Mouse (Mus musculus) induced T-regulatory cell, adult 2 months (primary cell): ENCODE measurements around the gene Dusp10.

ENCODE experiments used
- DNase-seq: peaks from one replicate; pipeline ENCODE4 v3.0.0-alpha.2; 2012; ENCODE audit warnings: low read depth

The Dusp10 gene

GRCm38 (mm10) chr1:184030070-184030802, 17.1 kb downstream of the Dusp10 start:
- no peak for DNase-seq

GRCm38 (mm10) chr1:184032682-184033389, 19.7 kb downstream of the Dusp10 start:
- no peak for DNase-seq

GRCm38 (mm10) chr1:184033390-184034010, 20.4 kb downstream of the Dusp10 start:
- DNase-seq = no peak

GRCm38 (mm10) chr1:184034011-184034557, 21.0 kb downstream of the Dusp10 start, which contains the start of gene 1700056E22Rik:
TSS of gene 1700056E22Rik (minus strand) at chr1:184034301.
- DNase-seq = peak; percentile 100

- DNase-seq = peak; percentile 75
Measured at GRCm38 (mm10) chr1:184034741-184035181, 21.7 kb downstream of the Dusp10 start.

GRCm38 (mm10) chr1:184035346-184035903, 22.3 kb downstream of the Dusp10 start:
- peak; percentile 53 for DNase-seq

GRCm38 (mm10) chr1:184037802-184038201, 24.7 kb downstream of the Dusp10 start:
- DNase-seq = peak; percentile 49

GRCm38 (mm10) chr1:184039301-184039700, 26.2 kb downstream of the Dusp10 start:
- no peak for DNase-seq

GRCm38 (mm10) chr1:184040181-184040580, 27.1 kb downstream of the Dusp10 start:
- no peak for DNase-seq

GRCm38 (mm10) chr1:184040906-184041305, 27.8 kb downstream of the Dusp10 start:
- DNase-seq = no peak

GRCm38 (mm10) chr1:184041778-184042573, 28.9 kb downstream of the Dusp10 start:
- peak; percentile 31 for DNase-seq

- DNase-seq = peak; percentile 69
Measured at GRCm38 (mm10) chr1:184042745-184043144, 29.6 kb downstream of the Dusp10 start.

GRCm38 (mm10) chr1:184043391-184043790, 30.3 kb downstream of the Dusp10 start:
- peak; percentile 42 for DNase-seq

- DNase-seq = peak; percentile 62
Measured at GRCm38 (mm10) chr1:184046070-184046677, 33.1 kb downstream of the Dusp10 start.

- peak; percentile 74 for DNase-seq
Measured at GRCm38 (mm10) chr1:184047818-184048217, 34.7 kb downstream of the Dusp10 start.

GRCm38 (mm10) chr1:184048675-184049418, 35.7 kb downstream of the Dusp10 start:
- peak; percentile 87 for DNase-seq

GRCm38 (mm10) chr1:184051286-184051685, 38.2 kb downstream of the Dusp10 start:
- no peak for DNase-seq

GRCm38 (mm10) chr1:184051824-184052223, 38.7 kb downstream of the Dusp10 start:
- DNase-seq = no peak

- DNase-seq = peak; percentile 50
Measured at GRCm38 (mm10) chr1:184052331-184052730, 39.2 kb downstream of the Dusp10 start.

GRCm38 (mm10) chr1:184053141-184053540, 40.0 kb downstream of the Dusp10 start:
- no peak for DNase-seq
